In the genomic region with DNA sequence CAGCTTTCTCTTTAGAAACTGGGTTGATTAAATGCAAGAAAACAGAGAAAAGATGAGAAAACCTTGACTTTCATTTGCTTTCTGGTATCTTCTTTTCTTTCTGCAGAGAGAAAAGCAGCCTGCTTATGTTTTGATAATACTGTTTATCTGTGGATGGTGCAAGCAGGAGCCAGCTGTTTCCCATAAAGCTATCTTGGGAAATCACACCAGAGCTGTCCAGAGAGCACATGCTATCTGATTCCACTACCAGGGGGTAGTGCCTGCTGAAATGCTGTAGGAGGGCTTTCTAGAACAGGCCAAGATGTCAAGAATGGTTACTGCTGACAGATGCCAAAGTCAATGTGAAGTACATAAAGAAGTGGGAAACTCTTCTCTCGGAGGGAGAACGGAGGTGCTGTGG, we compare ENCODE assay signal across 26 mouse cellular contexts. TPM values are rescaled to one million over a fixed set of nuclear protein-coding genes. Genes with fewer than 3 reads are reported as not detected.
DNase-seq lines count a peak whose midpoint lies in the region; ATAC-seq and TF ChIP-seq lines count a peak whose summit lies in the region.
"Had no signal": no experiment of that assay in that cellular context is flagged by ENCODE, and none has a peak within 500 bp of the region (broad histone marks: within the 10 kb centered on the region; RNA-seq: fewer than 3 reads in every experiment).

No protein-coding gene starts in this region.

- ATAC-seq in kidney, embryonic 16.5 days (ENCODE audit: low FRiP score, low TSS enrichment), result peak; percentile 60; the same call in 1 of the 2 replicates
- ATAC-seq in lung, embryonic 16.5 days (ENCODE audit: low read depth), result peak; percentile 64; the same call in 1 of the 2 replicates
- no peak for ATAC-seq in embryonic facial prominence, embryonic 11.5 days (replicated peaks; ENCODE audit: insufficient number of reproducible peaks, low FRiP score, low TSS enrichment, low read depth)
- ATAC-seq: forebrain, embryonic 16.5 days; hindbrain, embryonic 16.5 days; intestine, embryonic 15.5 days had no signal

- 34% methylated on average over 2 of the region's 2 CpGs for WGBS in kidney, embryonic 16.5 days
- 70% methylated on average over 2 of the region's 2 CpGs for WGBS in lung, embryonic 16.5 days
- WGBS in lung, adult 2 months, result 66% methylated on average over 2 of the region's 2 CpGs
- WGBS in embryonic facial prominence, embryonic 11.5 days, result 48% methylated on average over 2 of the region's 2 CpGs

- H3ac ChIP-seq in myocyte (ENCODE audit: control insufficient read depth, insufficient read length), result no peak overlapping the region

- H3K4me1 ChIP-seq in kidney, embryonic 16.5 days (ENCODE audit: insufficient read depth, low read length), result 0 out of 2 replicates have a peak, but pooled peaks cover 3% of the 10 kb centered on the region
- H3K4me1 ChIP-seq in lung, embryonic 16.5 days (replicated peaks; ENCODE audit: control insufficient read depth, insufficient read depth, low read length), result no peaks in the 10 kb centered on the region
- no peaks in the 10 kb centered on the region for H3K4me1 ChIP-seq in lung, adult 2 months (ENCODE audit: control insufficient read depth, insufficient read depth, low read length)
- no peaks in the 10 kb centered on the region for H3K4me1 ChIP-seq in embryonic facial prominence, embryonic 11.5 days (ENCODE audit: control insufficient read depth, insufficient read depth, low read length)
- H3K4me1 ChIP-seq: forebrain, embryonic 10.5 days; hindbrain, embryonic 10.5 days; midbrain, embryonic 12.5 days had no signal

- no peak for DNase-seq in kidney, postnatal 25 days
- DNase-seq in lung, adult 2 months, result no peak
- peak; percentile 24 for DNase-seq in embryonic facial prominence, embryonic 11.5 days (ENCODE audit: low spot score)
- DNase-seq in frontal cortex, postnatal 36 days (ENCODE audit: low spot score in 2 of 2), result no peak
- DNase-seq: adrenal gland, postnatal 14 days; cerebellum, adult 2 months; cerebellum, postnatal 25 days; heart, postnatal 10 days; left cerebral cortex, postnatal 4 days; thymus, adult 2 months; thymus, postnatal 4 days had no signal

- H3K79me2 ChIP-seq in myocyte (ENCODE audit: control insufficient read depth, insufficient read depth), result no peaks in the 10 kb centered on the region

- 0 out of 2 replicates have a peak, but pooled peaks cover 2% of the 10 kb centered on the region for H3K27me3 ChIP-seq in kidney, embryonic 16.5 days (ENCODE audit: insufficient read depth, low read length)
- H3K27me3 ChIP-seq in lung, embryonic 16.5 days (ENCODE audit: control insufficient read depth, insufficient read depth, low read depth, low read length), result no peaks in the 10 kb centered on the region
- H3K27me3 ChIP-seq in embryonic facial prominence, embryonic 11.5 days (ENCODE audit: control insufficient read depth, insufficient read depth, low read length), result no peaks in the 10 kb centered on the region
- H3K27me3 ChIP-seq in myocyte (ENCODE audit: control insufficient read depth, insufficient read depth, insufficient read length), result no peaks in the 10 kb centered on the region
- H3K27me3 ChIP-seq: intestine, embryonic 15.5 days had no signal

- no peak overlapping the region for H3K27ac ChIP-seq in kidney, embryonic 16.5 days (ENCODE audit: low read length)
- H3K27ac ChIP-seq in lung, embryonic 16.5 days (ENCODE audit: low read length), result no peak overlapping the region
- no peak overlapping the region for H3K27ac ChIP-seq in embryonic facial prominence, embryonic 11.5 days (replicated peaks; ENCODE audit: low read depth, low read length)
- H3K27ac ChIP-seq: forebrain, embryonic 10.5 days; hindbrain, embryonic 10.5 days; intestine, embryonic 15.5 days; midbrain, embryonic 12.5 days; stomach, postnatal 0 days had no signal

- H3K4me3 ChIP-seq in kidney, embryonic 16.5 days (ENCODE audit: low read length), result no peak overlapping the region
- no peak overlapping the region for H3K4me3 ChIP-seq in lung, embryonic 16.5 days (ENCODE audit: low read length)
- no peak overlapping the region for H3K4me3 ChIP-seq in lung, adult 2 months (replicated peaks; ENCODE audit: extremely low read depth, low read depth, low read length)
- no peak overlapping the region for H3K4me3 ChIP-seq in embryonic facial prominence, embryonic 11.5 days (ENCODE audit: low read depth, low read length)
- H3K4me3 ChIP-seq in myocyte, result no peak overlapping the region
- H3K4me3 ChIP-seq: forebrain, embryonic 10.5 days; heart, embryonic 12.5 days; hindbrain, embryonic 10.5 days; intestine, embryonic 15.5 days; midbrain, embryonic 12.5 days had no signal

- no peaks in the 10 kb centered on the region for H3K36me3 ChIP-seq in kidney, embryonic 16.5 days (ENCODE audit: insufficient read depth, low read length)
- H3K36me3 ChIP-seq in lung, embryonic 16.5 days (ENCODE audit: control insufficient read depth, insufficient read depth, low read length), result no peaks in the 10 kb centered on the region
- H3K36me3 ChIP-seq in embryonic facial prominence, embryonic 11.5 days (replicated peaks; ENCODE audit: control insufficient read depth, insufficient read depth, low read depth, low read length), result no peaks in the 10 kb centered on the region
- H3K36me3 ChIP-seq in myocyte (ENCODE audit: control insufficient read depth, insufficient read depth), result no peaks in the 10 kb centered on the region
- H3K36me3 ChIP-seq: forebrain, embryonic 10.5 days; heart, embryonic 12.5 days; hindbrain, embryonic 10.5 days; intestine, embryonic 15.5 days; midbrain, embryonic 12.5 days had no signal

- H3K4me2 ChIP-seq in kidney, embryonic 16.5 days (replicated peaks; ENCODE audit: low read depth, low read length), result no peak overlapping the region
- no peak overlapping the region for H3K4me2 ChIP-seq in lung, embryonic 16.5 days (ENCODE audit: low read depth, low read length)
- H3K4me2 ChIP-seq in embryonic facial prominence, embryonic 11.5 days (ENCODE audit: low read depth, low read length), result no peak overlapping the region
- H3K4me2 ChIP-seq in myocyte (ENCODE audit: low read depth), result no peak overlapping the region
- H3K4me2 ChIP-seq: heart, embryonic 12.5 days; intestine, embryonic 15.5 days; midbrain, embryonic 12.5 days had no signal

- no peak overlapping the region for H3K9ac ChIP-seq in kidney, embryonic 16.5 days (replicated peaks; ENCODE audit: low read length)
- no peak overlapping the region for H3K9ac ChIP-seq in lung, embryonic 16.5 days (ENCODE audit: low read length)
- H3K9ac ChIP-seq in embryonic facial prominence, embryonic 11.5 days (replicated peaks; ENCODE audit: low read length), result no peak overlapping the region
- H3K9ac ChIP-seq: heart, embryonic 12.5 days; intestine, embryonic 15.5 days; midbrain, embryonic 12.5 days had no signal

- TF ChIP-seq CTCF in lung, adult 2 months (IDR thresholded peaks at IDR 0.05; ENCODE audit: insufficient read depth, low read length), result no peak

- TF ChIP-seq POLR2A in lung, adult 2 months (IDR thresholded peaks at IDR 0.05; ENCODE audit: borderline replicate concordance, extremely low read depth, low read depth, low read length), result no peak
- TF ChIP-seq POLR2A in myocyte (IDR thresholded peaks at IDR 0.05; ENCODE audit: insufficient read length, low read depth), result no peak

- H3K9me3 ChIP-seq in kidney, embryonic 16.5 days (ENCODE audit: low read length), result no peaks in the 10 kb centered on the region
- no peaks in the 10 kb centered on the region for H3K9me3 ChIP-seq in lung, embryonic 16.5 days (ENCODE audit: control insufficient read depth, low read length)
- H3K9me3 ChIP-seq in embryonic facial prominence, embryonic 11.5 days (replicated peaks; ENCODE audit: control insufficient read depth, low read length), result no peaks in the 10 kb centered on the region
- H3K9me3 ChIP-seq: forebrain, embryonic 10.5 days; heart, embryonic 12.5 days; hindbrain, embryonic 10.5 days; intestine, embryonic 15.5 days; midbrain, embryonic 12.5 days had no signal

TF ChIP-seq in myocyte, 11 proteins besides CTCF, POLR2A, EP300 and RAD21:
- TF ChIP-seq MYOD1 (IDR thresholded peaks at IDR 0.05; ENCODE audit: control insufficient read depth in 1 of 3, insufficient read length in 2 of 3, low read depth in 2 of 3), result peak in 2 of 3 experiments; percentile 13 to 54
- peak in 1 of 3 experiments; percentile 73 for TF ChIP-seq MYOG (IDR thresholded peaks at IDR 0.05; ENCODE audit: control insufficient read depth in 1 of 3, insufficient read depth in 1 of 3, insufficient read length in 2 of 3, low read depth in 2 of 3)
- no peak for TF ChIP-seq SRF (IDR thresholded peaks at IDR 0.05; ENCODE audit: control insufficient read depth, insufficient read length, low read depth)
- TF ChIP-seq CEBPB (IDR thresholded peaks at IDR 0.05; ENCODE audit: insufficient read depth, poor library complexity, severe bottlenecking), result 0 out of 2 replicates have a peak, but pooled peaks have one; percentile 21
TF ChIP-seq in myocyte: peak in this region for 3.

RNA-seq across cellular contexts. Expression of a gene that starts 43.2 kb away (rescaled TPM):
- polyA plus RNA-seq in kidney, embryonic 16.5 days (2015; fragmentation: Nextera tagmentation; extraction: Ambion mirVana), result 0.20 TPM in 1 of 2 replicates, not detected in the other
- polyA plus RNA-seq in lung, embryonic 16.5 days (2015; fragmentation: Nextera tagmentation; extraction: Ambion mirVana), result 0.09 and 0.11 TPM in 2 replicates
- polyA plus RNA-seq in lung, adult 2 months (2012; rRNA removed), result 0.14 and 0.24 TPM in 2 replicates
- 55.2 and 73.1 TPM in 2 replicates for polyA plus RNA-seq in embryonic facial prominence, embryonic 11.5 days (2014; fragmentation: Nextera tagmentation; extraction: Ambion mirVana)
- polyA plus RNA-seq in myocyte (2012; fragmentation: generic; extraction: Trizol), result not detected
- polyA plus RNA-seq: C2C12; cerebellum, adult 2 months; heart, embryonic 12.5 days; liver, adult 2 months; liver, embryonic 16.5 days; small intestine, adult 2 months; stomach, postnatal 0 days had no signal

Comparison
In these comparisons a context has a peak if more than half of its experiments do, and no peak if none do; other contexts are left out.
1. RNA of a gene that starts 43.2 kb away (polyA plus RNA-seq): 55.2 to 73.1 TPM in embryonic facial prominence, embryonic 11.5 days; 0.20 TPM in kidney, embryonic 16.5 days, 0.14 to 0.24 TPM in lung, adult 2 months, 0.09 to 0.11 TPM in lung, embryonic 16.5 days and not detected in myocyte (single experiment); every median in the first group is over 10 times any median in the second.